Mouse (Mus musculus) heart, embryonic 15.5 days (tissue): Measurements from ENCODE around the gene Pidd1. TPM values are rescaled to one million over a fixed set of nuclear protein-coding genes. Genes with fewer than 3 reads are reported as not detected.

Experiments
- ATAC-seq: fragments of 200-750 bp; cut with Nextera tagmentation; replicated peaks from 2 replicates; pipeline ENCODE4 v1.8.0; 2017; ENCODE audit warnings: low read depth, moderate TSS enrichment; ENCODE audit not compliant: insufficient number of reproducible peaks, insufficient read depth, low FRiP score
- H3K27ac ChIP-seq: fragments of 300-500 bp; sonication (generic); 2 replicates; pipeline ENCODE4 v1.5.1; 2015; ENCODE audit warnings: mild to moderate bottlenecking, inconsistent platforms
- H3K27me3 ChIP-seq: fragments of 300-500 bp; sonication (generic); 2 replicates; pipeline ENCODE4 v1.6.1; 2015; ENCODE audit warnings: inconsistent platforms
- H3K36me3 ChIP-seq: fragments of 300-500 bp; sonication (generic); 2 replicates; pipeline ENCODE4 v1.6.1; 2015; ENCODE audit warnings: mild to moderate bottlenecking, inconsistent platforms
- H3K4me1 ChIP-seq: fragments of 300-500 bp; sonication (generic); replicated peaks from 2 replicates; pipeline ENCODE4 v1.6.1; 2015; ENCODE audit warnings: inconsistent platforms
- H3K4me2 ChIP-seq: fragments of 300-500 bp; sonication (generic); 2 replicates; pipeline ENCODE4 v1.6.1; 2015; ENCODE audit warnings: inconsistent platforms, mild to moderate bottlenecking, moderate library complexity
- H3K4me3 ChIP-seq: fragments of 300-500 bp; sonication (generic); 2 replicates; pipeline ENCODE4 v1.5.1; 2015; ENCODE audit warnings: mild to moderate bottlenecking, inconsistent platforms
- H3K9ac ChIP-seq: fragments of 300-500 bp; sonication (generic); 2 replicates; pipeline ENCODE4 v1.6.1; 2015; ENCODE audit warnings: mild to moderate bottlenecking, inconsistent platforms
- H3K9me3 ChIP-seq: fragments of 300-500 bp; sonication (generic); replicated peaks from 2 replicates; pipeline ENCODE4 v1.6.1; 2016; ENCODE audit warnings: inconsistent platforms
- WGBS: fragments of 180-500 bp; shearing (Covaris S2); methylation state at CpG from one replicate; pipeline ENCODE4 v1.1.7; 2015; ENCODE audit warnings: mixed read lengths; 5-methylcytosine and 5-hydroxymethylcytosine counted together
- polyA plus RNA-seq: library from polyadenylated mRNA; unstranded; fragments of >200 nt; fragmentation: Nextera tagmentation; extraction: Ambion mirVana; gene quantifications from 2 replicates; pipeline ENCODE4 v1.2.1, GENCODE M21; 2015

Pidd1 gene
- 6.7 and 9.6 TPM in 2 replicates for polyA plus RNA-seq

DNA sequence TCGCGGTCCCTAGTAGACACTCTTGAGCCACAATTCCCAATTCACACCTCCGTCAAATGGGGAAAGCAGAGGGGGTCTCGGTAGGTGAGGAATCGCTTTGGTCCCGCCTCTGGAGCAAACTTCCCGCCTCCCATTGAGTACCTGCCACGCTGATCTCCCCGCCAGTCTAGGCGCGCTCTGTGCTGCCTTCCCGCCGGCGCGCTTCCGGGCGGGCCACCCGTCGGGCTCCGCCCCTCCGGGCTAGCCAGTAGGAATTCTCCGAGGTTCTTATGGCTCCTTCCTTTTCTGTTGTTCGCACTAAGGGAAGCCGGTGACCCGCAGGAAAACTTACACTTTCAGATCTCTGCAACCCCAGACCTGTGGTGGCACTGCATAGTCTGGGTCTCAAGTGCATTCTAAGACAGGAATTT, at the start of gene Pidd1:
Gene Pidd1, minus strand, starts transcription at position 198 of the 410 bp plus-strand sequence.
- no peaks in the 10 kb centered on the region for H3K9me3 ChIP-seq
- peak within 1 kb of the TSS; percentile 70 for H3K27ac ChIP-seq
- H3K4me1 ChIP-seq = peaks cover 47% of the 10 kb centered on the region
- peak within 1 kb of the TSS; percentile 65 for H3K9ac ChIP-seq
- H3K4me3 ChIP-seq = peak within 1 kb of the TSS; percentile 60
- under 1% methylated on average over 25 of the region's 25 CpGs for WGBS
- H3K27me3 ChIP-seq = no peaks in the 10 kb centered on the region
- H3K4me2 ChIP-seq = peak within 1 kb of the TSS; percentile 92
- H3K36me3 ChIP-seq = peaks cover 9% of the 10 kb centered on the region; the same call in 1 of the 2 replicates
- ATAC-seq = peak; percentile 45; the same call in 1 of the 2 replicates

DNA sequence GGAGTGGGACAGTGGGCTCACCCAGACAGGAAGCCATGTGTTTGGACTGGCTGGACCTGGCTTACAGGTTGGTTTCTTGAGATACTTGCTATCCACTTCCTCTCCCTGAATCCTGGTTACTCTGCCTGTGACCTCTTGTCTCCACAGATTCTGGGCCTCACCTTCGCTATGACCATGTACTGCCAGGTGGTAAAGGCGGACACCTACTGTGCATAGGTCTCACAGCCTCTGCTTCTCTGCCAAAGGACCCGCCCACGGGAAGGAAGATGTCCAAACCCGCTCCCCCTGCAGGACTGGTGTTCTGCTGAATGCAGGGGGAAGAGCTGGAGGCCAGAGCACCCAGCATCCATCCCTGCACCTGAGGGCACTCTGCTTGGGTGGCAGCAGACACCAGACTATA, 48.9 kb upstream of the Pidd1 start:
- H3K4me1 ChIP-seq = peaks cover 11% of the 10 kb centered on the region
- H3K4me3 ChIP-seq = no peak overlapping the region
- 84% methylated on average over 5 of the region's 5 CpGs for WGBS
- no peak overlapping the region for H3K9ac ChIP-seq
- no peak overlapping the region for H3K4me2 ChIP-seq
- no peaks in the 10 kb centered on the region for H3K27me3 ChIP-seq
- H3K36me3 ChIP-seq = peaks cover 8% of the 10 kb centered on the region
- no peaks in the 10 kb centered on the region for H3K9me3 ChIP-seq
- ATAC-seq = no peak
- no peak overlapping the region for H3K27ac ChIP-seq

DNA sequence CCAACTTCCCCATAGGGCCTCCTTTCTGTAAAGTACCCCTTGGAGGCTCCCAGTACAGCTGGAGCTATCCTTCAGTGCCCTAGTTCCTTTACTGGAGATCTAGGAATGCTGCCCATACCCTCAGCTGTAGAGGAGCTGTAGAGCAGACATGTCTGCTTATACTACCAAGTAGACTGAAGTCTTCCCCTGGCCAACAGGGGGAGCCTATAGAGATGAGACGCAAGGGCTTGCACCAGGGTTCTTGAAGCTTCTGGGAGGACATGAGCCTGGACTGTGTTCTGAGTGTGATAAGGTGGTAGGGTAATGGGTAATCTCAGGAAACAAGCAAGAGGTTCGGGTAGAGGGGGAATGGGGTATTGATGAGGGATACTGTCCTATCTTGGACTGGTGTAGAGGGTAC, 47.3 kb upstream of the Pidd1 start:
- H3K36me3 ChIP-seq = peaks cover 8% of the 10 kb centered on the region
- 62% methylated on average over 2 of the region's 2 CpGs for WGBS
- no peak for ATAC-seq

GRCm38 (mm10) chr7:141487141-141487540, 43.3 kb upstream of the Pidd1 start:
- H3K9ac ChIP-seq = no peak overlapping the region
- no peaks in the 10 kb centered on the region for H3K9me3 ChIP-seq
- no peaks in the 10 kb centered on the region for H3K27me3 ChIP-seq
- WGBS = 62% methylated on average over 7 of the region's 7 CpGs
- no peak overlapping the region for H3K27ac ChIP-seq
- no peak for ATAC-seq
- H3K4me1 ChIP-seq = peaks cover 18% of the 10 kb centered on the region
- no peaks in the 10 kb centered on the region; the same call in 1 of the 2 replicates for H3K36me3 ChIP-seq
- no peak overlapping the region for H3K4me2 ChIP-seq
- no peak overlapping the region for H3K4me3 ChIP-seq

More for the DNA sequence above, 47.3 kb upstream of the Pidd1 start:
- Histone ChIP-seq H3K4me2 (no peak overlapping the region), H3K27me3 (no peaks in the 10 kb centered on the region), H3K4me3 (no peak overlapping the region), H3K9ac (no peak overlapping the region), H3K4me1 (no peaks in the 10 kb centered on the region), H3K9me3 (no peaks in the 10 kb centered on the region), H3K27ac (no peak overlapping the region)

DNA sequence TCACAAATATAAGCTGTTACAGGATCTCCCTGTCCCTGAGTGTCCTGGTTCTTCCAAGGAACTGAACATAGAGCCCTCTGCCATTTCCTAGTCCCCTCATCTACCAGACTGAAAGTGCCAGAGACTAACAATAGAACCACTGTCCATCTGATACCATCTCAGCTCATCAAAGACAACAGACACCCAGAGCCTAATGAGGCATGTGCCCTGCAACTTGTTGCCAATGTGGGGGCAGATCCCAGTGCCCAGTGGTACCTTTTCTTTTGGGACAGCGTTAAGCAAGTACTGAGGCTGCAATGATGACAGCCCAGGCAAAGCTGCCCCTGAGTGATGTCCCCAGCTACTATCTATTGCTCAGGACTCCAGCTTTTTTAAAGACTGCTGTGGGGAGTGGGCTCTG, 42.4 kb upstream of the Pidd1 start:
- Histone ChIP-seq H3K4me3 (no peak overlapping the region), H3K9me3 (no peaks in the 10 kb centered on the region), H3K4me2 (no peak overlapping the region), H3K9ac (no peak overlapping the region), H3K27ac (no peak overlapping the region), H3K27me3 (no peaks in the 10 kb centered on the region), H3K36me3 (no peaks in the 10 kb centered on the region; the same call in 1 of the 2 replicates), H3K4me1 (peaks cover 27% of the 10 kb centered on the region)
- 85% methylated on average over 1 of the region's 1 CpGs for WGBS
- no peak for ATAC-seq

GRCm38 (mm10) chr7:141485606-141486005, 41.8 kb upstream of the Pidd1 start:
- no peaks in the 10 kb centered on the region for H3K36me3 ChIP-seq
- WGBS = 71% methylated on average over 2 of the region's 2 CpGs
- no peaks in the 10 kb centered on the region for H3K27me3 ChIP-seq
- H3K27ac ChIP-seq = no peak overlapping the region
- H3K9me3 ChIP-seq = no peaks in the 10 kb centered on the region
- no peak overlapping the region for H3K4me3 ChIP-seq
- no peak for ATAC-seq
- peaks cover 32% of the 10 kb centered on the region for H3K4me1 ChIP-seq
- H3K9ac ChIP-seq = no peak overlapping the region
- H3K4me2 ChIP-seq = no peak overlapping the region

GRCm38 (mm10) chr7:141485186-141485585, 41.4 kb upstream of the Pidd1 start:
- H3K4me2 ChIP-seq = no peak overlapping the region
- whole genome bisulfite sequencing = 77% methylated on average over 2 of the region's 2 CpGs
- H3K9ac ChIP-seq = no peak overlapping the region
- H3K4me3 ChIP-seq = no peak overlapping the region
- ATAC-seq = no peak
- H3K36me3 ChIP-seq = no peaks in the 10 kb centered on the region
- peaks cover 36% of the 10 kb centered on the region for H3K4me1 ChIP-seq
- H3K9me3 ChIP-seq = no peaks in the 10 kb centered on the region
- no peak overlapping the region for H3K27ac ChIP-seq
- no peaks in the 10 kb centered on the region for H3K27me3 ChIP-seq

DNA sequence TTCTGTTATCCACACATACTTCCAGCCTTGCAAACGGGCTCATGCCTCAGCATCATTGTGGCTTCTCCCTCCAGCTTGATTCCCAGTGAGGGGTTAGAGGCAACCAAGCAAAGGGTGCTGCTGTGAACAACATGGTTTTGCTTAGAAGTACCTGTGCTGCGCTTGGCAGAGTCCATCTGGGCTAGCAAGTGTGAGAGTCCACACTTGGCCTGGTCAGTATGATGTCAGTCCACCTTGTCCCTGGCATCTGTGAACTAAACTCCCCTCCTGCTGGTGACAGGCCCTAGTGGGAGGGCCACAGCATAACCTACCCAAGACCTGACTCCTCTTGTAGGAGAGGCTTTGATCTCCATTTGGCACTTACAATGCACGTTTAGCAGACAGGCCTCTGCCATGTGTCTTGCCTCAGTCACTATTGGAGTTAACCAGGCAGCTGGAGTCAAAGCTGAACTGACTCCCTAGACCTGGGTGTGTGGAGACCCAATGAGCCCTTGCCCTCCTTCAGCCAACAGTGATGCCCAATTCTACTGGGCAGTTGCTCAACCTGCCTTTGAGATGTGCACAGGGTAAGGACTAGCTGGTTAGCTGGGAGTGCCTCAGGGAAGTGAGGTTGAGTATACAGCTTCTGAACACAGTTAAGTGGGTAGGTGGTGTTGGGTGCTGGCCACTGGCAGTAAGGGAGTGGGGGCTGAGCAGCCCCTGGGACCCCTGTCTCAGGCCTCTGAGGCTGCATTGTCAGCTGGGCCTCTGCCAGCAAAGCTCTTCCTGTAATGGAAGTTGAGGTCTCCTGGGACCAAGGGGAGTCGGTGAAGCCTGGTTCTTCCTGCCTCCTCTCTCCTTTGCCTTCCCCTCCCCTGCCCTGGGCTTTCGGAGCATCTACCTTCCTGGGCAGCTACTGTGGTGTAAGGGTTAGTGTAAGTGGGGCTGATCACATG, 40.6 kb upstream of the Pidd1 start:
- no peak for ATAC-seq
- no peak overlapping the region for H3K4me3 ChIP-seq

DNA sequence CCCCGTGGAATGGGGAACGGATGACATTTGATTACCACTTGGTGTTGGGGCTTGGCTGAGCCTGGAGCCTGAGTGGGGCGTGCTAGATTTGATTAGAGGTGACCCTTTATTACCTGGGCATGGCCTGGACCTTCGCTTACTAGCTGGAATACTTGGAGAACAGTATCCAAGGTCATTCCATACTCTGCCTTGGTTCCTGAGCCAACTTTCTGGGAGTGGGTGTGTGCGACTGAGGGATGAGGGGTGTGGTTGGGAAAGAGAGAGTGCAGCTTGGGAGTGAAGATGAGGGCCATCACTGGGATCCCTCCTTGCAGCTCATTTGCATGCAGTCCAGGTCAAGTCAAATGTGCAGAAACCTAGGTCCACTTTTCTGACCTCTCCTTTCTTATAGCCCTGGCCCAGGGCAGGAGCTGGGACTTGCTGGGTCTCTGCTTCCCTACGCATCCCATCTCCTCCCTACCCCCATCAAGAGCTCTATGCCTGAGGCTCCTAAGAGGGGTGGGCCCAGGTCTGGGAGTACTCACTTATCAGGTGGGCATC, 39.4 kb upstream of the Pidd1 start:
- WGBS = 72% methylated on average over 6 of the region's 6 CpGs
- no peak overlapping the region for H3K9ac ChIP-seq
- H3K9me3 ChIP-seq = no peaks in the 10 kb centered on the region
- H3K36me3 ChIP-seq = no peaks in the 10 kb centered on the region
- H3K27ac ChIP-seq = no peak overlapping the region
- H3K27me3 ChIP-seq = no peaks in the 10 kb centered on the region
- H3K4me2 ChIP-seq = no peak overlapping the region
- ATAC-seq = no peak
- H3K4me3 ChIP-seq = no peak overlapping the region
- H3K4me1 ChIP-seq = peaks cover 41% of the 10 kb centered on the region

More for the DNA sequence above, 40.6 kb upstream of the Pidd1 start:
- H3K9ac ChIP-seq = no peak overlapping the region
- no peaks in the 10 kb centered on the region for H3K27me3 ChIP-seq
- H3K4me1 ChIP-seq = peaks cover 37% of the 10 kb centered on the region
- no peaks in the 10 kb centered on the region for H3K36me3 ChIP-seq
- H3K27ac ChIP-seq = no peak overlapping the region
- no peaks in the 10 kb centered on the region for H3K9me3 ChIP-seq
- WGBS = 54% methylated on average over 5 of the region's 5 CpGs
- no peak overlapping the region for H3K4me2 ChIP-seq

- no peaks in the 10 kb centered on the region for H3K9me3 ChIP-seq
- peak overlapping the region; percentile 100 for H3K4me2 ChIP-seq
- H3K4me3 ChIP-seq = peak overlapping the region; percentile 66
- peaks cover 47% of the 10 kb centered on the region for H3K4me1 ChIP-seq
- H3K27ac ChIP-seq = no peak overlapping the region
- peak overlapping the region; percentile 60; the same call in 1 of the 2 replicates for H3K9ac ChIP-seq
- ATAC-seq = no peak
- WGBS = 16% methylated on average over 11 of the region's 11 CpGs
- H3K27me3 ChIP-seq = no peaks in the 10 kb centered on the region
- no peaks in the 10 kb centered on the region for H3K36me3 ChIP-seq
Measured at GRCm38 (mm10) chr7:141482531-141483024, 38.8 kb upstream of the Pidd1 start.

DNA sequence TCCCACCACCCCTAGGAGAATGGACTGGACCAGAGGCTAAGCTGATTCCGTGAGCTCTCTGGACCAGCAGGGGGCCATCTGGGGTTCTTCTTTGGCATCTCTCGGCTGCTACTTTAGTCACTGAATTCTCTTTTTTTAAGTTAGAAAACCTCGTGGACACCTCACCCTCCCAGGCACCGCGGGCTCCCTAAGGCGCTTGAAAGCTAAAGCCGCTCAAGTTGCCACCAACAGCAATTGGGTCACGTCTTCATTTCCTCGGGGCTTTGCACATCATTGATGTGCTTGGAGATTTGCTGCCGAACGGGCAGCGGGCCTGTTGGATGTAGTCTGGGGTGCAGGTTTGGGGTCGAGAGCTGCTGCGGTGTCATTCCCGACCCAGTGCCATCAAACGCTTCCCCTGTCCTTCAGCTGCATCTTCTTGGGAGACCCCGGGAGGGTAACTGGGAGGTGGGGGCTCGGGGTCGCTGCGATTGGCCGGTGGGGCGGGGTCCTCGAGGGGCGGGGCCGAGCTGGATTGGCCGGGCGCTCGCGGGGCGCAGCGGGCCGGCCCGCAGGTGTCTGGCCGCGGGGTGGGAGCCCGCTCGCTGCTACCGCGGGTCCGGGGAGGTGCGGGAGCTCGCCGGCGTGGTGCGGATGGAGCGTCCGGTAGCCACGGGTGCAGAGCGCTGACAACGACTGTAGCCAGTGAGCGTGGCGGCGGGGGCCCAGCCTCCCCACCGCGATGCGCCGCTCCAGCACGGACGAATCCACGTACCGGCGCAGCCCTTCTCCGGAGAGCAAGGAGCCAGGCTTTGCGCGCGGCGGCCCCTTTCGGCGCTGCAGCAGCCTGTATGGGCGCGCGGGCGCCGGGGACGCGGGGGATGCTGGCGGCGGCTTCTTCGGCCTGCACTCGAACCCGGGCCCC, 37.9 kb upstream of the Pidd1 start:
- Histone ChIP-seq H3K9me3 (no peaks in the 10 kb centered on the region), H3K4me2 (peak overlapping the region; percentile 100), H3K4me3 (peak overlapping the region; percentile 66), H3K27me3 (no peaks in the 10 kb centered on the region), H3K27ac (no peak overlapping the region), H3K36me3 (no peaks in the 10 kb centered on the region), H3K4me1 (peaks cover 56% of the 10 kb centered on the region), H3K9ac (peak overlapping the region; percentile 60)
- ATAC-seq = no peak
- 1% methylated on average over 81 of the region's 81 CpGs for WGBS
